Mouse (Mus musculus) liver, adult 10 weeks (tissue): ENCODE results near the gene Acbd4. TPM values are rescaled to one million over a fixed set of nuclear protein-coding genes. Genes with fewer than 3 reads are reported as not detected.

ENCODE experiments used
- polyA plus RNA-seq: library from polyadenylated mRNA; stranded (reverse); fragments of 350-450 nt; fragmentation: Illumina TruSeq; extraction: RNeasy Lipid Tissue Mini Kit (QIAGEN cat#74804); gene quantifications from one replicate; pipeline ENCODE4 v1.2.3, GENCODE M21; 2014; ENCODE audit warnings: low read depth, low replicate concordance

The Acbd4 gene
- 10.8 TPM for polyA plus RNA-seq

DNA sequence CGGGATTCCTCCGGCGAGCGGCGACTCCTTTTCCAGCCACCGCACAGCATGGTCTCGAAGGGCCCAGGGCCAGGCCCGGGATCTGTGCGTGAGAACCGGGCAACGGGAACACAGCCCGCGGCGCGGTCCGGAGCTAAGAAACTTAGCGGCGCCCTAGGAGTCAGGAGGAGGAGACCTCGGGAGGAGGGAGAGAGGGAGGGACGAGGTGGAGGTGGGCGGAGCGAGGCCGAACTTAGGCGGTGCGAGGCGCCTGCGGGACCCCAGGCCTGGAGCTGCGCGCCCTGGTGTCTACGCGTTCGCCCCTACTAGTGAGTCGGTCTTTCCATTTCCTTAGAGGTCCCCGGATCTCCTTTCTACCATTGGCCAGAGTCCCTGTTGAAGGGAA is at the start of gene Acbd4, which contains the start of gene Plcd3:
Gene Acbd4, plus strand, starts transcription at position 202 of the 385 bp plus-strand sequence.
Gene Plcd3, minus strand, starts transcription at position 178 of the 385 bp plus-strand sequence.

DNA sequence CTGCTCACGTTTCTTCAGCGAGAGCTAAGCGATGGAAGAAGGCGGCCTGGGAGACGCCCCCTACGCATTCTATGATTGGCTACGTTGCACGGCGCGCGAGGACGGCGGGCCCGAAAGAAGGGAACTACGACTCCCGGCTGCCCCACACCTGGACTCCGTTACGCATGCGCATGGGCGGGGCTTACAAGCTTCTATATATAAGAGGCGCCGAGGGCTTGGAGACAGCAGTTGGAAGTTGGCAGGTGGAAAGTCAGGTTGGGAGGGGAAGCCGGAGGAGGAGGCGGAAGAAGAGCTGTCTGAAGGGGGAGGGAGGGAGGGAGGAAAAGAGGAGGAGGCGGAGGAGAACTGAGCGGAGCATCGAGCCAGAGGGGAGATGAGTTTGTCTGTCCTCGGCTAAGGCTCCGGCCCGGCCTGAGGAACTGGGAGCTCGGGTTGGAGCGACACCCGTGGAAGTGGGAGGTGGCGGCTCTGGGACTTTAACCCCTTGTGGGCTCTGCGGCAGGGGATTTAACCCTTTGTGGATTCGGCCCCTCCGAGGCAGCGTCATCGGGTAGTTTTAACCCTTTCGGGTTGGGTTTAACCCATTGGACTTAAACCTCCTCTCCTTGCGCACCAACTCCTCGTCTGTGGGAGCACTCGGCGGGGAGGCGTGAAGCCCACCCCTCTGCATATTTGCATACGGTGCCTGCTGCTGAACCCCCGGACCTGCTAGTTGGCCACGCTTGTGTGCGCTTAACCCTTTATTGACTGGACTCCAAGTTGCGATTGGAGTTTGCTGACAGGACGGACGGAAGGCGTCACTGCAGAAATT is 14.7 kb downstream of the Acbd4 start, which contains the start of gene Hexim1:
Gene Hexim1, plus strand, starts transcription at position 224 of the 811 bp plus-strand sequence.

DNA sequence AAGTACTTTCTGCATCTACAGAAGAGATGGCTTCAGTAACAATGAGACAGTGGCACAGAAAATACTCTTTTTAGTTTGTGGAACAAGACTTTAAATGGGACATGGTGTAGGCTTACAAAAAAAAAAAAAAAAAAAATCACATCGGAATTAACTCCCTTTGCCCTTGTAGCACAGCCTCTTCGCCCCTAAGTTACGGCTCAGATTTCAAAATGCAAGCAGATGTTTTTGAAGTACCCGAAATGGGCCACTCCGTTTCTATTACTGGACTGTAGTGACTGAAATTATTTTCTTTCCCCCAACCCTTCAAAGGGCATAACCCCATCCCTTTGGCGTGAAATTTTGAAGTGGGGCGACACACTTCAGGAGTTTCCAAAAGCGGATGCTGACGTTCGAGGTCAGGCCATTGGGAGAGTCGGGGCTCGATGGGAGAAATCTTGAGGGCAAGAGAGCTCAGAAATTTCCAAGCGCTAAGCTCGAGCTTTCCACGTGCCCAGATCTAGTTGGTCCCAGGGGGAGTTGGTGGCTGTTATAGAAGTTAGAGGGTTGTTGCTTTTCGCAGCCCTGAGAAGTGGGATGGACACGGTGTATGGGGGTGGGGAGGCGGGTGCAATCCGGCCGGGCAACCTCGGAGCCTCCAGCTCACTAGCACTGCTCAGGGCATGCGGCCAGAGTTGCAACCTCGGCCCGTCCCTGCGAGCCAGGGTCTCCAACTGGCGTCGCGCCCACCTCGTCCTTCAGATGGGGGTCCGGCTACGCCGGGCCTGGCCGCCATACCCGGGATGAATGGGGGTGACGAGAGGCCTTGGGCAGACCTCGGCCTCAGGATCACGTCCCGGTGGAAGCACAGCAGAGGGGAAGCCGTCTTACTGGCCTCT is 30.5 kb downstream of the Acbd4 start, which contains the start of gene Hexim2:
Gene Hexim2, plus strand, starts transcription at position 729 of the 875 bp plus-strand sequence.

Other genes with a start within 250 kb of the Acbd4 start
- 7.8 TPM for gene Eftud2, start 220.7 kb upstream of the Acbd4 start, polyA plus RNA-seq
- gene Ccdc103, start 220.5 kb upstream of the Acbd4 start, polyA plus RNA-seq: not detected
- gene Fam187a, start 216.5 kb upstream of the Acbd4 start, polyA plus RNA-seq: not detected
- gene Gfap, start 200.8 kb upstream of the Acbd4 start, polyA plus RNA-seq: 0.24 TPM
- not detected for gene Kif18b, start 176.6 kb upstream of the Acbd4 start, polyA plus RNA-seq
- not detected for gene C1ql1, start 155.0 kb upstream of the Acbd4 start, polyA plus RNA-seq
- 11.1 TPM for gene Nmt1, start 73.5 kb upstream of the Acbd4 start, polyA plus RNA-seq
- gene Dcakd, start 73.3 kb upstream of the Acbd4 start, polyA plus RNA-seq: 20.2 TPM
- not detected for gene Plcd3, start within 50 bp of the Acbd4 start, polyA plus RNA-seq
- gene Hexim1, start 14.5 kb downstream of the Acbd4 start, polyA plus RNA-seq: 16.2 TPM
- 0.26 TPM for gene Hexim2, start 30.7 kb downstream of the Acbd4 start, polyA plus RNA-seq
- gene Fmnl1, start 69.4 kb downstream of the Acbd4 start, polyA plus RNA-seq: 0.56 TPM
- gene 1700023F06Rik, start 106.9 kb downstream of the Acbd4 start, polyA plus RNA-seq: not detected
- not detected for gene Spata32, start 116.8 kb downstream of the Acbd4 start, polyA plus RNA-seq
- gene Map3k14, start 165.8 kb downstream of the Acbd4 start, polyA plus RNA-seq: 0.08 TPM